Mouse (Mus musculus): ENCODE measurements at regions not wholly inside any gene's neighbourhood (a gene's known extent, or its start where the extent isn't known, plus 50 kb on each side); places are given as distances from the start of the nearest gene placed in this dataset.

- no peak for DNase-seq
Measured at GRCm38 (mm10) chr1:186286401-186286800, 169.3 kb upstream of the Lyplal1 start.

- DNase-seq = peak in 1 of 2 experiments; percentile 23
Measured at GRCm38 (mm10) chr1:186277981-186278634, 161.0 kb upstream of the Lyplal1 start.

GRCm38 (mm10) chr1:186271436-186271835 lies 154.3 kb upstream of the Lyplal1 start:
- DNase-seq = peak; percentile 23 to 36

GRCm38 (mm10) chr1:186267317-186267716 lies 150.2 kb upstream of the Lyplal1 start:
- no peak for DNase-seq

GRCm38 (mm10) chr1:186264639-186265038 lies 147.5 kb upstream of the Lyplal1 start:
- DNase-seq = peak; percentile 51 to 69

- no peak for DNase-seq
Measured at GRCm38 (mm10) chr1:186263955-186264354, 146.8 kb upstream of the Lyplal1 start.

- DNase-seq = no peak
Measured at GRCm38 (mm10) chr1:186263196-186263595, 146.1 kb upstream of the Lyplal1 start.

- DNase-seq = no peak
Measured at GRCm38 (mm10) chr1:186262040-186262439, 144.9 kb upstream of the Lyplal1 start.

GRCm38 (mm10) chr1:186261326-186261833 lies 144.3 kb upstream of the Lyplal1 start:
- peak in 1 of 2 experiments; percentile 27 for DNase-seq

GRCm38 (mm10) chr1:186257611-186258010 lies 140.5 kb upstream of the Lyplal1 start:
- no peak for DNase-seq

GRCm38 (mm10) chr1:186255476-186256080 lies 138.5 kb upstream of the Lyplal1 start:
- peak; percentile 40 to 53 for DNase-seq

GRCm38 (mm10) chr1:186254500-186254899 lies 137.4 kb upstream of the Lyplal1 start:
- DNase-seq = no peak

GRCm38 (mm10) chr1:186252551-186252950 lies 135.4 kb upstream of the Lyplal1 start:
- no peak for DNase-seq

- peak; percentile 40 to 57 for DNase-seq
Measured at GRCm38 (mm10) chr1:186250316-186250715, 133.2 kb upstream of the Lyplal1 start.

GRCm38 (mm10) chr1:186249214-186249613 lies 132.1 kb upstream of the Lyplal1 start:
- DNase-seq = no peak

GRCm38 (mm10) chr1:186245723-186246440 lies 128.8 kb upstream of the Lyplal1 start:
- DNase-seq = no peak

GRCm38 (mm10) chr1:186241112-186241511 lies 124.0 kb upstream of the Lyplal1 start:
- DNase-seq = peak; percentile 20 to 29

- DNase-seq = no peak
Measured at GRCm38 (mm10) chr1:186237556-186237955, 120.4 kb upstream of the Lyplal1 start.

- DNase-seq = no peak
Measured at GRCm38 (mm10) chr1:186236267-186237020, 119.3 kb upstream of the Lyplal1 start.

GRCm38 (mm10) chr1:186234536-186234935 lies 117.4 kb upstream of the Lyplal1 start:
- DNase-seq = no peak

- no peak for DNase-seq
Measured at GRCm38 (mm10) chr1:186230476-186230875, 113.4 kb upstream of the Lyplal1 start.

- no peak for DNase-seq
Measured at GRCm38 (mm10) chr1:186229856-186230255, 112.7 kb upstream of the Lyplal1 start.

- no peak for DNase-seq
Measured at GRCm38 (mm10) chr1:186228396-186228795, 111.3 kb upstream of the Lyplal1 start.

Data from cerebellum, postnatal 14 days (tissue).